Mouse (Mus musculus) heart, embryonic 12.5 days (tissue): ENCODE measurements around the gene Cnnm4. TPM values are rescaled to one million over a fixed set of nuclear protein-coding genes. Genes with fewer than 3 reads are reported as not detected.

Experiments used
- ATAC-seq: fragments of 200-750 bp; cut with Nextera tagmentation; 2 replicates; pipeline ENCODE4 v1.8.0; 2017; ENCODE audit warnings: moderate TSS enrichment, moderate library complexity; ENCODE audit not compliant: insufficient number of reproducible peaks, low FRiP score
- H3K27ac ChIP-seq: fragments of 300-500 bp; sonication (generic); 2 replicates; pipeline ENCODE4 v1.5.1; 2016; ENCODE audit warnings: mild to moderate bottlenecking, moderate library complexity; ENCODE audit not compliant: poor library complexity, severe bottlenecking
- H3K27me3 ChIP-seq: fragments of 300-500 bp; sonication (generic); replicated peaks from 2 replicates; pipeline ENCODE4 v1.6.1; 2016; ENCODE audit warnings: mild to moderate bottlenecking, moderate library complexity
- H3K36me3 ChIP-seq: fragments of 300-500 bp; sonication (generic); 2 replicates; pipeline ENCODE4 v1.6.1; 2016; ENCODE audit warnings: mild to moderate bottlenecking, moderate library complexity
- H3K4me1 ChIP-seq: fragments of 300-500 bp; sonication (generic); replicated peaks from 2 replicates; pipeline ENCODE4 v1.6.1; 2016; ENCODE audit warnings: mild to moderate bottlenecking
- H3K4me2 ChIP-seq: fragments of 300-500 bp; sonication (generic); 2 replicates; pipeline ENCODE4 v1.6.1; 2016; ENCODE audit warnings: mild to moderate bottlenecking, moderate library complexity
- H3K4me3 ChIP-seq: fragments of 300-500 bp; sonication (generic); 2 replicates; pipeline ENCODE4 v1.5.1; 2016; ENCODE audit warnings: mild to moderate bottlenecking
- H3K9ac ChIP-seq: fragments of 300-500 bp; sonication (generic); 2 replicates; pipeline ENCODE4 v1.6.1; 2016; ENCODE audit warnings: mild to moderate bottlenecking, moderate library complexity
- H3K9me3 ChIP-seq: fragments of 300-500 bp; sonication (generic); replicated peaks from 2 replicates; pipeline ENCODE4 v1.6.1; 2016; ENCODE audit warnings: mild to moderate bottlenecking, moderate library complexity
- WGBS: fragments of 180-500 bp; shearing (Covaris S2); methylation state at CpG from one replicate; pipeline ENCODE4 v1.1.7; 2016; 5-methylcytosine and 5-hydroxymethylcytosine counted together
- polyA plus RNA-seq: library from polyadenylated mRNA; unstranded; fragments of >200 nt; fragmentation: Nextera tagmentation; extraction: Ambion mirVana; gene quantifications from 2 replicates; pipeline ENCODE4 v1.2.1, GENCODE M21; 2016

Cnnm4 gene
- polyA plus RNA-seq, 1 experiment from 2014 or later: 7.3 TPM

GRCm38 (mm10) chr1:36513718-36514117, 42.3 kb downstream of the Cnnm4 start:
- 62% methylated on average over 2 of the region's 2 CpGs for WGBS
- peaks cover 29% of the 10 kb centered on the region for H3K36me3 ChIP-seq
- H3K9me3 ChIP-seq: no peaks in the 10 kb centered on the region
- ATAC-seq: no peak
- H3K27me3 ChIP-seq: no peaks in the 10 kb centered on the region
- peaks cover 44% of the 10 kb centered on the region for H3K4me1 ChIP-seq
- peak overlapping the region; percentile 86 for H3K4me3 ChIP-seq
- H3K27ac ChIP-seq: no peak overlapping the region
- no peak overlapping the region; the same call in 1 of the 2 replicates for H3K9ac ChIP-seq
- peak overlapping the region; percentile 93 for H3K4me2 ChIP-seq

DNA sequence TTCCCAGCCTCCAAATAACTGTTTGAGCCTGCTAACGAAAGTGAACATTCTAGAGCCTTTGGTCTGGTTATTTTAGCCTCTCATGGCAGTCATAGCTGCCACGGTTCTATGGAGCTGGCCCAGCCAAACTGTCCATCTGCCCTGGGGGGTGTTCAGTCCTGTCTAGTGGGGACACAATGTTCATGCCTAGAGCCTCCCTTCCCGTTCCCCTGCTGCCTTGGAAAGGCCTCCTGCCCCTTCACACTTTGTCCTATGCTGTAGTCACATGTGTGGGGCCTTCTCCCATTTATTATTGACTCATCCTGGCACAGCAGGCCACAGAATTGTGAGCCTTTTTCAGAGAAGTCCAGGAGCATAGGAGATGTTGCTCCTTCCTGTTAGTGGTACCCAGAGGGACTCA, 46.8 kb downstream of the Cnnm4 start:
- Histone ChIP-seq H3K36me3 (peaks cover 71% of the 10 kb centered on the region), H3K4me1 (peaks cover 53% of the 10 kb centered on the region), H3K27me3 (no peaks in the 10 kb centered on the region), H3K27ac (no peak overlapping the region), H3K9me3 (no peaks in the 10 kb centered on the region), H3K9ac (0 out of 2 replicates have a peak overlapping the region, but pooled peaks have one; percentile 31), H3K4me2 (no peak overlapping the region), H3K4me3 (no peak overlapping the region)
- WGBS: 74% methylated on average over 3 of the region's 3 CpGs
- no peak for ATAC-seq

GRCm38 (mm10) chr1:36519626-36520025, 48.2 kb downstream of the Cnnm4 start:
- Histone ChIP-seq H3K4me3 (no peak overlapping the region), H3K9ac (no peak overlapping the region), H3K36me3 (peaks cover 79% of the 10 kb centered on the region), H3K27ac (no peak overlapping the region), H3K27me3 (no peaks in the 10 kb centered on the region), H3K4me1 (peaks cover 54% of the 10 kb centered on the region), H3K4me2 (no peak overlapping the region), H3K9me3 (no peaks in the 10 kb centered on the region)
- ATAC-seq: no peak
- WGBS: 80% methylated on average over 11 of the region's 11 CpGs

DNA sequence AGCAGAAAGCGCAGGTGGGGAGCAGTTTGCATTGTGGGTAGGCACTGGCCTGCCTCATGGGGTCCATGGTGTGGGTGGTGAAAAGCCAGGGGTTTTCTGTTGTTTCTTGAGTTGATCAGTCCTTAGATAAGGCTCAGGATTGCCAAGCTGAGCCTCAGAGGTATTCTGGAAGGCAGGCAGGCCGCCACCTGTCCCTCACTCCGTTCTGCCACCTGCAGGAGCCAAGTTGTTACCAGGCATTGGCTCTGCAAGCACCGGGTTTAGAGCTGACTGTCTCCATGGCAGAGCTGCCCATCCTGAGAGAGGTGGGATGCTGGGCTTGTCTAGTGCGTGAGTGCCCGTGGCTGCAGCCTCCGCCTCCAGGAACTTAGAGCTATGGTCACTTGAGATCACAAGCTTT, 50.8 kb downstream of the Cnnm4 start:
- peaks cover 36% of the 10 kb centered on the region for H3K4me1 ChIP-seq
- no peak overlapping the region for H3K4me2 ChIP-seq
- no peak for ATAC-seq
- H3K36me3 ChIP-seq: peaks cover 90% of the 10 kb centered on the region
- 93% methylated on average over 7 of the region's 7 CpGs for WGBS
- no peak overlapping the region for H3K27ac ChIP-seq
- H3K27me3 ChIP-seq: no peaks in the 10 kb centered on the region
- H3K9me3 ChIP-seq: no peaks in the 10 kb centered on the region
- no peak overlapping the region for H3K9ac ChIP-seq
- H3K4me3 ChIP-seq: no peak overlapping the region

GRCm38 (mm10) chr1:36523332-36524013, 52.1 kb downstream of the Cnnm4 start:
- H3K9ac ChIP-seq: no peak overlapping the region
- H3K27ac ChIP-seq: peak overlapping the region; percentile 65
- H3K9me3 ChIP-seq: no peaks in the 10 kb centered on the region
- peaks cover 81% of the 10 kb centered on the region for H3K36me3 ChIP-seq
- H3K4me1 ChIP-seq: peaks cover 30% of the 10 kb centered on the region
- H3K4me2 ChIP-seq: no peak overlapping the region
- 60% methylated on average over 9 of the region's 9 CpGs for WGBS
- peak; percentile 55 for ATAC-seq
- no peak overlapping the region for H3K4me3 ChIP-seq
- no peaks in the 10 kb centered on the region for H3K27me3 ChIP-seq

- Histone ChIP-seq H3K4me1 (peaks cover 31% of the 10 kb centered on the region), H3K9ac (no peak overlapping the region), H3K9me3 (no peaks in the 10 kb centered on the region), H3K4me3 (no peak overlapping the region), H3K36me3 (peaks cover 76% of the 10 kb centered on the region), H3K4me2 (no peak overlapping the region), H3K27ac (peak overlapping the region; percentile 65), H3K27me3 (no peaks in the 10 kb centered on the region)
- ATAC-seq: no peak
- 76% methylated on average over 5 of the region's 5 CpGs for WGBS
These were observed 52.6 kb downstream of the Cnnm4 start for GRCm38 (mm10) chr1:36524058-36524457.

- peaks cover 41% of the 10 kb centered on the region for H3K4me1 ChIP-seq
These were observed 54.4 kb downstream of the Cnnm4 start for GRCm38 (mm10) chr1:36525774-36526173.

GRCm38 (mm10) chr1:36526903-36527302, 55.5 kb downstream of the Cnnm4 start:
- no peak overlapping the region for H3K9ac ChIP-seq
- 89% methylated on average over 10 of the region's 10 CpGs for WGBS
- H3K27ac ChIP-seq: no peak overlapping the region
- no peak overlapping the region for H3K4me2 ChIP-seq
- no peaks in the 10 kb centered on the region for H3K9me3 ChIP-seq
- no peak overlapping the region for H3K4me3 ChIP-seq
- H3K4me1 ChIP-seq: peaks cover 53% of the 10 kb centered on the region
- H3K36me3 ChIP-seq: peaks cover 64% of the 10 kb centered on the region
- H3K27me3 ChIP-seq: no peaks in the 10 kb centered on the region
- no peak for ATAC-seq

More at GRCm38 (mm10) chr1:36525774-36526173, 54.4 kb downstream of the Cnnm4 start:
- H3K27ac ChIP-seq: no peak overlapping the region
- H3K9ac ChIP-seq: no peak overlapping the region
- no peak overlapping the region for H3K4me2 ChIP-seq
- H3K9me3 ChIP-seq: no peaks in the 10 kb centered on the region
- no peak overlapping the region for H3K4me3 ChIP-seq
- 91% methylated on average over 12 of the region's 12 CpGs for WGBS
- peaks cover 66% of the 10 kb centered on the region for H3K36me3 ChIP-seq
- no peak for ATAC-seq
- H3K27me3 ChIP-seq: no peaks in the 10 kb centered on the region

GRCm38 (mm10) chr1:36528351-36528750, 56.9 kb downstream of the Cnnm4 start:
- no peak for ATAC-seq
- 20% methylated on average over 1 of the region's 1 CpGs for WGBS
- Histone ChIP-seq H3K27ac (no peak overlapping the region), H3K9ac (no peak overlapping the region), H3K36me3 (peaks cover 55% of the 10 kb centered on the region), H3K4me3 (no peak overlapping the region), H3K9me3 (no peaks in the 10 kb centered on the region), H3K4me2 (no peak overlapping the region), H3K4me1 (peaks cover 47% of the 10 kb centered on the region), H3K27me3 (no peaks in the 10 kb centered on the region)

DNA sequence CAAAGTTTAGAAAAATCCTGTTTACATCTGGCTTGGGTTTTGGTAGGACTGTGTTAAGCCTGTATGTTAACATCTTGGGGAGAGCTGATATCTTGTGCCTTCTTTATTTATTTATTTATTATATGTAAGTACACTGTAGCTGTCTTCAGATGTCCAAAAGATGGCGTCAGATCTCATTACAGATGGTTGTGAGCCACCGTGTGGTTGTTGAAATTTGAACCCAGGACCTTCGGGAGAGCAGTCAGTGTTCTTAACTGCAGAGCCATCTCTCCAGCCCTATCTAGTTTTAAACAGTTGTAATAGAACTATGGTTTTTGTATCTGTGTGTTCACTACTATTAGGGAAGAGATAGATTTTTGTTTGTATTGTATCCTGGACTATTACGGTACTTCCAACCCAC, 57.9 kb downstream of the Cnnm4 start:
- no peak overlapping the region for H3K4me3 ChIP-seq
- H3K36me3 ChIP-seq: peaks cover 47% of the 10 kb centered on the region
- H3K9ac ChIP-seq: no peak overlapping the region
- no peak overlapping the region for H3K27ac ChIP-seq
- no peaks in the 10 kb centered on the region for H3K9me3 ChIP-seq
- H3K27me3 ChIP-seq: no peaks in the 10 kb centered on the region
- 82% methylated on average over 4 of the region's 4 CpGs for WGBS
- H3K4me2 ChIP-seq: no peak overlapping the region
- no peak for ATAC-seq
- peaks cover 47% of the 10 kb centered on the region for H3K4me1 ChIP-seq

GRCm38 (mm10) chr1:36529875-36530274, 58.5 kb downstream of the Cnnm4 start:
- H3K4me3 ChIP-seq: no peak overlapping the region
- no peak overlapping the region for H3K27ac ChIP-seq
- peaks cover 50% of the 10 kb centered on the region for H3K4me1 ChIP-seq
- H3K4me2 ChIP-seq: no peak overlapping the region
- 88% methylated on average over 4 of the region's 4 CpGs for WGBS
- no peak overlapping the region for H3K9ac ChIP-seq
- no peaks in the 10 kb centered on the region for H3K27me3 ChIP-seq
- H3K36me3 ChIP-seq: peaks cover 41% of the 10 kb centered on the region
- H3K9me3 ChIP-seq: no peaks in the 10 kb centered on the region
- no peak for ATAC-seq

DNA sequence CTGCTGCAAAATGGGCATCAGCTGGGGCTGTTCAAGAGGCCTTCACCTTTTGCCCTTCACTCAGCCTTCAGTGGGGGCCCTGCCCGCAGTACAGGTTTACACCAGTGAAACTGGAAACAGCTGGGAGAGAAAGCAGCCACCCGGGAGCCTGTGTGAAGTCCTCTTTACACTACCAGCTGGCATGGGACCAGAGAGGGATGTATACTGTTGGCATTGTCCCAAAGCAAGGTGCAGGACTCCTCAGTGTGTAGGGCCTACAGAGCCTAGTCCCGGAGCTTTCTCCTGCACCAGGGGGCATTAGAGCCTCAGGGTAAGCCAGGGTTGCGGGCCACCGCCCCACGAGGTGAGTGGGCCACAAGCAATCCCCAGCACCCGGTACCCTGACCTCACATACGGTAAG, 59.1 kb downstream of the Cnnm4 start:
- H3K9me3 ChIP-seq: no peaks in the 10 kb centered on the region
- H3K4me3 ChIP-seq: no peak overlapping the region
- peak overlapping the region; percentile 19; the same call in 1 of the 2 replicates for H3K27ac ChIP-seq
- H3K27me3 ChIP-seq: no peaks in the 10 kb centered on the region
- WGBS: 82% methylated on average over 8 of the region's 8 CpGs
- H3K36me3 ChIP-seq: peaks cover 35% of the 10 kb centered on the region
- no peak overlapping the region for H3K9ac ChIP-seq
- peaks cover 56% of the 10 kb centered on the region for H3K4me1 ChIP-seq
- ATAC-seq: 0 out of 2 replicates have a peak, but pooled peaks have one; percentile 15
- no peak overlapping the region for H3K4me2 ChIP-seq
